Mouse (Mus musculus): ENCODE measurements around the gene Irak1bp1.

Irak1bp1 gene

DNA sequence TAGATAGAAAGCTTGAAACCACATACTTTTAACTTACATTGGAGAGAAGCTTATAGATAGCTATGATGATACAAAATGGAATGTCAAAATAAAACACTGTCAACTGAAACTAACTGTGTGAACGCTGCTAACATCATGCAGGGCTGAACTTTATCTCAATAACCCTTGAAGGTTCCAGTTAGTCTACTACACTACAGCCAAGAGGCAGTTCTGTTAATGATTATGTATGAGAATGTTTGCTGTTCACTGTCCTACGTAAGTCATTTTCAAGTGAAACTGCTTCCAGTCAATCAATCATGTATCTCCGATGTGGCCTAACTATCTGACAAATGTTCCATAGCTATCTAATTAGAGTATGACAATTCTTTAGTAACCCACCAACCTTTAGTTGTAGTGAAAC is 38.4 kb downstream of the Irak1bp1 start:
- in situ Hi-C loops (cut with MboI, MseI): no loop called here

- in situ Hi-C loops (cut with MboI, MseI): no loop called here
These were observed 47.7 kb downstream of the Irak1bp1 start for GRCm38 (mm10) chr9:82877078-82877477.

DNA sequence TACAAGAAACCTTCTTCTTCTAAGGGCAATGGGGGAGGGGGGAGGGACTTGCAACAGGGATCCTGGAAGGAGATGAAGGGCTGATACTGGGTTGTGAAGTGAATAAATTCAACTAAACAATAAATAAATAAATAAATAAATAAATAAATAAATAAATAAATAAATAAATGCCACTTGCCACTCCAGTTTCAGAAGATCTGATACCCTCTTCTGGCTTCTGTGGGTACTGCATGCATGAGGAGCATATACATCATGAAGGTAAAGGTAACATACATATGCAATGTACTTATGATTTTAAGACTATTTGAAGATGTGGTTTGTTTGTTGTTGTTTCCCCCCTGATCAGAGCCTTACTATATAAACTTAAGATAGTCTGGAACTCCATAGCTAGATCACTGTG is 54.8 kb downstream of the Irak1bp1 start:
- in situ Hi-C loops (cut with MboI, MseI): no loop called here

DNA sequence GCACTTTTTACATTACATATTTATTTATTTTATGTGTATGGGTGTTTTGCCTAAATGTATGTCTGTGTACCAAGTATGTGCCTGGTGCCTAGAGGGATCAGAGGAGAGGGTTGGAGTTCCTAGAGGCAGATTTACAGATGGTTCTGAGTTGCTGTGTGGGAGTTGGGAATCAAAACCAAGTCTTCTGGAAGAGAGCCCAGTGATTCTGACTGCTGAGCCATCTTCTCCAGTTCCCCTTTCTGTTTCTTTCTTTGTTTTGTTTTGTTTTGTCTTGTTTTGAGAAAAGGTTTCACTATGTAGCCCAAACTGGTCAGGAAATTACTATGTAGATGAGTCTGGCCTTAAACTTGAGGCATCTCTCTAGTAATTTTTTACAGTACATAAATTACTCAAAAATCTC is 59.3 kb downstream of the Irak1bp1 start:
- in situ Hi-C loops (cut with MboI, MseI): no loop called here
